Mouse (Mus musculus): ENCODE results near the gene Cmss1. TPM values are rescaled to one million over a fixed set of nuclear protein-coding genes. Genes with fewer than 3 reads are reported as not detected.

Gene Cmss1
- polyA plus RNA-seq, 1 experiment from 2014 or later, result 26.5 TPM

DNA sequence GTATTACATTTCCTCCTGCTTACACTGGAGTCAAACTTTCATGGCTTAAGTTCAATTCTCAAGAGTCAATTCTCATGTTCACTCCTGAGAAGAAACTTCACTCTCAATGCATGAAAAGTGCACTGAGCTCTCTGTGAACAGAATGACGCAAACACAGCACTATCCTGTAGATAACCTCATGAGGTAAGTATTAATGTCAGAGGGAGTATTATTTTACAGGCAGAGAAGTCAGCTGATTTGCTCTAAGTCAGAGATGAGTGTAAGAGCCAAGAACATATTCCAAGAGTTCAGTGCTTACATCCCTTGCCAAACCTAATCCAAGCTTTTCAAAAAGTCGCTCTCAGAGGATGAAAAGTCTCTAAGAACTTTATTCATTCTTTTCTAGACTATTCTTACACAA lies 128.2 kb downstream of the Cmss1 start:
- WGBS, result 46% methylated on average over 2 of the region's 2 CpGs
- Histone ChIP-seq H3K4me1 (replicated peaks; ENCODE audit: control insufficient read depth, insufficient read depth) (no peaks in the 10 kb centered on the region; the same call in 1 of the 2 replicates), H3K9me3 (ENCODE audit: control insufficient read depth, low read length) (no peaks in the 10 kb centered on the region), H3K36me3 (ENCODE audit: control insufficient read depth, insufficient read depth, low read length) (no peaks in the 10 kb centered on the region), H3K4me3 (ENCODE audit: low read depth, low read length) (no peak overlapping the region), H3K27me3 (ENCODE audit: control insufficient read depth, insufficient read depth, low read length) (no peaks in the 10 kb centered on the region), H3K4me2 (replicated peaks; ENCODE audit: low read depth) (no peak overlapping the region), H3K27ac (replicated peaks) (no peak overlapping the region; the same call in 1 of the 2 replicates), H3K9ac (ENCODE audit: low read length) (no peak overlapping the region)
- ATAC-seq (ENCODE audit: low FRiP score, low TSS enrichment) (peak; percentile 56; the same call in 1 of the 2 replicates), DNase-seq (ENCODE audit: low spot score) (no peak)
- TF ChIP-seq CTCF (IDR thresholded peaks at IDR 0.05; ENCODE audit: low read depth), result no peak
- no peak for TF ChIP-seq EP300 (optimal IDR thresholded peaks at IDR 0.05)

DNA sequence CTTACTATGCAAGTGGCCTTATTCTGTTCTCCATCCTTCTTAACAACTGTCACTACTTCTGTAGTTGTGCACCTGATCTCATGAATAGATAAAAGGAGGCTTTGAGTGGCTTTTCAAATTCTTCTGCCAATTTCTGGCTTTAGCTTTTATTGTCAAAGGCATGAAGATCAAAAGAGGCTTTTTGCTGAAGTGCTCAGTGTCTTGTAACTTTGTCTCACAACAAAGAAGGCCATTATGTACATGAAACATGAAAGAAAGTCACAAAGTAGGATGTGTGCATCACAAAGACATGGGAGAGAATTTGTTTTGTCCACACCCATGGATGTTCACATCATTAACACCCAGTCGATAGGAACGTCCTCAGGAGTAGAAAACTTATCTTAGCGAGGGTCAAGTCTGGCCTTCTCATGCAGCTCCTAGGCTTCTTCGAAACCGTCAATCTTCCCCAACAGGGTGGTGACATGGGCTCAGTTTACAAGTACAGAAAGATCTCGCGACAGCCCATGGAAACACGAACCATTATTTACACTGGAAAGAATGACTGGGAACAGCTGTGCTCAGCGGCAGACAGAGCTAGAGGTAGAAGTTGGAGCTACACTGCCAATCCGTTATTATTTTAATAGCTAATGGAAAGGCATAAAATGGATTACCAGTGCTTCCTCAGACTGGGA lies 133.1 kb downstream of the Cmss1 start:
- Histone ChIP-seq H3K9me3 (ENCODE audit: control insufficient read depth, low read length) (no peaks in the 10 kb centered on the region), H3K27ac (replicated peaks) (no peak overlapping the region), H3K4me3 (ENCODE audit: low read depth, low read length) (no peak overlapping the region), H3K4me1 (replicated peaks; ENCODE audit: control insufficient read depth, insufficient read depth) (no peaks in the 10 kb centered on the region), H3K9ac (ENCODE audit: low read length) (no peak overlapping the region), H3K4me2 (replicated peaks; ENCODE audit: low read depth) (no peak overlapping the region), H3K36me3 (ENCODE audit: control insufficient read depth, insufficient read depth, low read length) (no peaks in the 10 kb centered on the region), H3K27me3 (ENCODE audit: control insufficient read depth, insufficient read depth, low read length) (no peaks in the 10 kb centered on the region)
- TF ChIP-seq EP300 (optimal IDR thresholded peaks at IDR 0.05) (no peak), CTCF (IDR thresholded peaks at IDR 0.05; ENCODE audit: low read depth) (no peak)
- ATAC-seq (ENCODE audit: low FRiP score, low TSS enrichment) (no peak), DNase-seq (ENCODE audit: low spot score) (no peak)
- WGBS, result 25% methylated on average over 10 of the region's 10 CpGs

DNA sequence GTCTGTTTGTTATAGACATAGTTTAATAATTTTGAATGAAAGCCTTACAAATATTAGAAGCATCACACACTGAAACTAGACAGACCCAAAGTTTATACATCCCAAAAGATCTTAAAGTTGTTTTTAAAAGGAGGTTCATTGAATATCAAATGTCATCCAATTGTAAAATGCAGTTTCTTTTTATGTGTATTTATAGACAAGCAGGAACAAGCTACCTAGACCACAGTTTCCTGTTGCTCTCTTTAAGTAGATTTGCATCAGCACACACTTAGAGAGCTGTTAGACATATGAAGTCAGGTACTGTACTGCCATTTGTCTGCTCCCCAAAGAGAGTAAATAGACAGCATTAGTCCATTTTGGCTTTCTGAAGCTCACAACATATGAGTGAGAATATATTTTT lies 135.6 kb downstream of the Cmss1 start:
- TF ChIP-seq CTCF (IDR thresholded peaks at IDR 0.05; ENCODE audit: low read depth), result no peak
- no peak for TF ChIP-seq EP300 (optimal IDR thresholded peaks at IDR 0.05)
- no peak overlapping the region for H3K4me3 ChIP-seq (ENCODE audit: low read depth, low read length)
- no peaks in the 10 kb centered on the region for H3K36me3 ChIP-seq (ENCODE audit: control insufficient read depth, insufficient read depth, low read length)
- no peak overlapping the region for H3K27ac ChIP-seq (replicated peaks)
- DNase-seq (ENCODE audit: low spot score), result no peak
- ATAC-seq (ENCODE audit: low FRiP score, low TSS enrichment), result no peak
- H3K4me2 ChIP-seq (replicated peaks; ENCODE audit: low read depth), result no peak overlapping the region
- no peak overlapping the region for H3K9ac ChIP-seq (ENCODE audit: low read length)
- H3K27me3 ChIP-seq (ENCODE audit: control insufficient read depth, insufficient read depth, low read length), result no peaks in the 10 kb centered on the region
- H3K9me3 ChIP-seq (ENCODE audit: control insufficient read depth, low read length), result no peaks in the 10 kb centered on the region
- H3K4me1 ChIP-seq (replicated peaks; ENCODE audit: control insufficient read depth, insufficient read depth), result no peaks in the 10 kb centered on the region

DNA sequence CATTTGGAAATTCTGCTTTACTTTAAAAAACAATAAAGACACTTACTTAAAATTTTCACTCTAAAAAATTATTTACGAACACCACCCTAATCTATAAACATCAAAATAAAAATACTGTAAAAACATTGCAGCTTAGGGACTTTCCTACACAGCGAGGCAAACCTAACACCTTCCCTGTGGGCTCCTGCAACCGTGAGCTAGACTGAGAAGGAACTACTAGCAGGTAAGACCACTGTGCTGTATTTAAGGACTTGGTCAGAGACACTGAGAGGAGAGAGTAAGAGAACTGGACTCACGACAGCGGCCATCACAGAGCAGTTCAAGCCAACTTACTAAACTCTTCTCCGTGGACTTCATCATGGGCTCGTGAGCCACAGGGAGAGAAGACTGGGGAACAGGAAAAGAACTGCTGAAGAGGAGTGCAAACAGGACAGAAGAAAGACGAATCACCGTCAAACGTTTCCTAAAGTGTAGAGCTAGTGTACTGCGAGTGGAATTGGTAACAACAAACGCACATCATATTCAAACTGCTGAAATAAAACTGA lies 136.3 kb downstream of the Cmss1 start:
- H3K9ac ChIP-seq (ENCODE audit: low read length), result no peak overlapping the region
- TF ChIP-seq CTCF (IDR thresholded peaks at IDR 0.05; ENCODE audit: low read depth) (no peak), EP300 (optimal IDR thresholded peaks at IDR 0.05) (no peak)
- no peaks in the 10 kb centered on the region for H3K4me1 ChIP-seq (replicated peaks; ENCODE audit: control insufficient read depth, insufficient read depth)
- no peak overlapping the region for H3K4me3 ChIP-seq (ENCODE audit: low read depth, low read length)
- WGBS, result 88% methylated on average over 12 of the region's 12 CpGs
- DNase-seq (ENCODE audit: low spot score), result no peak
- H3K9me3 ChIP-seq (ENCODE audit: control insufficient read depth, low read length), result no peaks in the 10 kb centered on the region
- no peak overlapping the region for H3K4me2 ChIP-seq (replicated peaks; ENCODE audit: low read depth)
- H3K36me3 ChIP-seq (ENCODE audit: control insufficient read depth, insufficient read depth, low read length), result no peaks in the 10 kb centered on the region
- ATAC-seq (ENCODE audit: low FRiP score, low TSS enrichment), result no peak
- no peak overlapping the region for H3K27ac ChIP-seq (replicated peaks)
- no peaks in the 10 kb centered on the region for H3K27me3 ChIP-seq (ENCODE audit: control insufficient read depth, insufficient read depth, low read length)

DNA sequence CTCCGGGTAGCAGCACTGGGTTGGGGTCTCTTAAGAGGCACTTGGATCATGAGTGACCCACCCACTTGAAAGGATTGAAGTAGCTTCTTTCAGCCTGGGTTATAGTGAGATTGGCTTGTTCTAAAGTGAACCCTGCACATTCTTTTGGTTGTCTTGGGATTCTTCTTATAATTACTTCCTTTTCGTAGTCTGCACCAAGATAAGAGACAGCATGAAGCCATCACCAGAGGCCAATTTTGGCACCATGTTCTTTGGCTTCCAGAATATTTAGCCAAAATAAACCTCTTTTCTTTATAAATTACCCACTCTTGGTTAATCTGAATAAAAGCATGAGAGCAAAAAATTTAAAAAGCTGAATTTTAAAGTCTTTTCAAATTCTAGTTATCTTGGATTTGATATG lies 136.8 kb downstream of the Cmss1 start:
- H3K4me1 ChIP-seq (replicated peaks; ENCODE audit: control insufficient read depth, insufficient read depth), result no peaks in the 10 kb centered on the region
- no peak overlapping the region for H3K4me3 ChIP-seq (ENCODE audit: low read depth, low read length)
- no peak for DNase-seq (ENCODE audit: low spot score)
- ATAC-seq (ENCODE audit: low FRiP score, low TSS enrichment), result no peak
- H3K27me3 ChIP-seq (ENCODE audit: control insufficient read depth, insufficient read depth, low read length), result no peaks in the 10 kb centered on the region
- TF ChIP-seq EP300 (optimal IDR thresholded peaks at IDR 0.05) (no peak), CTCF (IDR thresholded peaks at IDR 0.05; ENCODE audit: low read depth) (no peak)
- 88% methylated on average over 2 of the region's 2 CpGs for WGBS
- H3K9me3 ChIP-seq (ENCODE audit: control insufficient read depth, low read length), result no peaks in the 10 kb centered on the region
- H3K27ac ChIP-seq (replicated peaks), result no peak overlapping the region
- no peak overlapping the region for H3K4me2 ChIP-seq (replicated peaks; ENCODE audit: low read depth)
- H3K36me3 ChIP-seq (ENCODE audit: control insufficient read depth, insufficient read depth, low read length), result no peaks in the 10 kb centered on the region
- H3K9ac ChIP-seq (ENCODE audit: low read length), result no peak overlapping the region

DNA sequence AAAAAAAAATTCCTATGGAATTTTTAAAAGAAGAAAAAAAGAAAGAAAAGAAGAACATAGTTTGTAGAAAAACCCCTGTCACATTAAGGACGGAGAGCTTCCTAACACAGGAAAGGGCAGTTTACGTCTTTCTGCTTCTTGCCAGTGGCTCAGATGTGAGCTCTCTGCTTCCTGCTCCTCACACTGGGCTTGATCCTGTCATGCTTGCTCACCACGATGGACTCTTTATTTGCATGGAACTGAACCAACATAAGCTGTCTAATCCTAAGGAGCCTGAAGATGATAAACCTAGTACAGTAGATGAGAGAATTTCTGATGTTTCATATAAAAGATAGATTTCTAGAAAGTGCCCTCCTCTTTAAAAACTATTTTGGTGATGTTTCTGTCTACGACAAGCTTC lies 137.4 kb downstream of the Cmss1 start:
- H3K36me3 ChIP-seq (ENCODE audit: control insufficient read depth, insufficient read depth, low read length), result no peaks in the 10 kb centered on the region
- no peak for ATAC-seq (ENCODE audit: low FRiP score, low TSS enrichment)
- no peak overlapping the region for H3K4me3 ChIP-seq (ENCODE audit: low read depth, low read length)
- no peaks in the 10 kb centered on the region for H3K9me3 ChIP-seq (ENCODE audit: control insufficient read depth, low read length)
- H3K4me1 ChIP-seq (replicated peaks; ENCODE audit: control insufficient read depth, insufficient read depth), result no peaks in the 10 kb centered on the region
- no peaks in the 10 kb centered on the region for H3K27me3 ChIP-seq (ENCODE audit: control insufficient read depth, insufficient read depth, low read length)
- H3K27ac ChIP-seq (replicated peaks), result no peak overlapping the region
- WGBS, result 52% methylated on average over 4 of the region's 4 CpGs
- TF ChIP-seq EP300 (optimal IDR thresholded peaks at IDR 0.05) (no peak), CTCF (IDR thresholded peaks at IDR 0.05; ENCODE audit: low read depth) (no peak)
- no peak overlapping the region for H3K4me2 ChIP-seq (replicated peaks; ENCODE audit: low read depth)
- no peak overlapping the region for H3K9ac ChIP-seq (ENCODE audit: low read length)
- no peak for DNase-seq (ENCODE audit: low spot score)

Measured in stomach, postnatal 0 days (tissue).